ENCODE assay signal across 15 mouse cellular contexts in the genomic region with DNA sequence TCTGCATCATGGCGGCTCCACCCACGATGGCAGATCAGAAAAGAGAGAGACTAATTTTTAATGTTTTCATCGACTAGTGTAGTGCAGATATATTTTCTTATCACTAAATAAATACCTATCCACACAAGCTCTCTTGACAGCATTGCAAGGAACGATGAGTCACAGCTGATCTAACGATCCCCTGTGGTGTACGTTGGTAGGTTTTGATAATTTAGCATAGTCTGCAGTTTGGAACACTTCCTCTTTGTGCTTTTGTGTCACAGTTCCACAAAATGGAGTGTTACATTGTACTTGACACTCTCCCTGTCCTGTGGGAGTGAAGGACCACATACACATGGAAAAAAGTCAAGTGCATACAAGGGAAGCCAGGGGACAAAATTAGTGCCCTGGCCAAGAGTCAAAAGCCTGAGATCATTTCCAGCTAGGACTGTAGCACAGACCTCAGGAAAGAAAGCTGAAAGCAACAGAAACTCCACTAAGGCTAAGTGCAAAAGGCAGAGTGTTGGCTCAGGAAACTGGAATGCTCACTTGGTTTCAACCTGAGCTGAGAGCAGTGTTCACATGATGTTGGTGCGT.
A peak's percentile ranks its signal among the peaks of the same experiment; 100 is the strongest.
DNase-seq lines count a peak whose midpoint lies in the region; ATAC-seq lines count a peak whose summit lies in the region.
"Had no signal": no experiment of that assay in that cellular context is flagged by ENCODE, and none has a peak within 500 bp of the region (broad histone marks: within the 10 kb centered on the region; RNA-seq: fewer than 3 reads in every experiment).

No protein-coding gene starts in this region.

- no peaks in the 10 kb centered on the region for H3K27me3 ChIP-seq in heart, embryonic 15.5 days
- H3K27me3 ChIP-seq in heart, embryonic 12.5 days (replicated peaks), result no peaks in the 10 kb centered on the region
- H3K27me3 ChIP-seq: hindbrain, embryonic 15.5 days; limb, embryonic 12.5 days; liver, embryonic 15.5 days had no signal

- H3K9me3 ChIP-seq in heart, embryonic 15.5 days (replicated peaks), result no peaks in the 10 kb centered on the region
- H3K9me3 ChIP-seq in heart, embryonic 12.5 days (replicated peaks), result no peaks in the 10 kb centered on the region
- H3K9me3 ChIP-seq: hindbrain, embryonic 15.5 days; limb, embryonic 12.5 days; liver, embryonic 15.5 days had no signal

- no peaks in the 10 kb centered on the region for H3K36me3 ChIP-seq in heart, embryonic 15.5 days
- H3K36me3 ChIP-seq in heart, embryonic 12.5 days, result no peaks in the 10 kb centered on the region
- H3K36me3 ChIP-seq: hindbrain, embryonic 15.5 days; limb, embryonic 12.5 days; liver, embryonic 15.5 days had no signal

- H3K4me1 ChIP-seq in heart, embryonic 15.5 days (replicated peaks), result peaks cover 9% of the 10 kb centered on the region
- peaks cover 8% of the 10 kb centered on the region for H3K4me1 ChIP-seq in heart, embryonic 12.5 days (replicated peaks)
- H3K4me1 ChIP-seq: hindbrain, embryonic 15.5 days; limb, embryonic 12.5 days; liver, embryonic 15.5 days had no signal

- 0 out of 2 replicates have a peak overlapping the region, but pooled peaks have one; percentile 16 for H3K27ac ChIP-seq in heart, embryonic 15.5 days
- H3K27ac ChIP-seq in heart, embryonic 12.5 days (ENCODE audit: poor library complexity, severe bottlenecking), result no peak overlapping the region
- H3K27ac ChIP-seq: hindbrain, embryonic 15.5 days; layer of hippocampus, adult 2 months; limb, embryonic 12.5 days; liver, embryonic 15.5 days had no signal

- H3K9ac ChIP-seq in heart, embryonic 15.5 days, result no peak overlapping the region
- no peak overlapping the region for H3K9ac ChIP-seq in heart, embryonic 12.5 days
- H3K9ac ChIP-seq: hindbrain, embryonic 15.5 days; limb, embryonic 12.5 days; liver, embryonic 15.5 days had no signal

- H3K4me2 ChIP-seq in heart, embryonic 15.5 days, result no peak overlapping the region
- no peak overlapping the region for H3K4me2 ChIP-seq in heart, embryonic 12.5 days
- H3K4me2 ChIP-seq: hindbrain, embryonic 15.5 days; limb, embryonic 12.5 days; liver, embryonic 15.5 days had no signal

- 48% methylated on average over 7 of the region's 7 CpGs for WGBS in heart, embryonic 15.5 days
- WGBS in heart, embryonic 12.5 days, result 57% methylated on average over 7 of the region's 7 CpGs

- ATAC-seq in heart, embryonic 15.5 days (replicated peaks; ENCODE audit: insufficient number of reproducible peaks, insufficient read depth, low FRiP score, low read depth), result peak; percentile 60; the same call in 1 of the 2 replicates
- ATAC-seq in heart, embryonic 12.5 days (ENCODE audit: insufficient number of reproducible peaks, low FRiP score), result no peak
- ATAC-seq in common myeloid progenitor, adult 5-6 weeks (replicated peaks; ENCODE audit: low read depth, poor library complexity, severe bottlenecking), result peak; percentile 78
- ATAC-seq: intestine, embryonic 16.5 days had no signal

- peak; percentile 38 for DNase-seq in Muller cell, postnatal 12 days (ENCODE audit: inconsistent ontology term)
- peak; percentile 18 for DNase-seq in lung, postnatal 36 days
- no peak for DNase-seq in right cerebral cortex, postnatal 36 days (ENCODE audit: low spot score in 2 of 2)
- DNase-seq in kidney, adult 11 months, result no peak
- DNase-seq: adrenal gland, postnatal 25 days; cerebellum, postnatal 10 days; gastrocnemius, postnatal 10 days had no signal

- H3K4me3 ChIP-seq in heart, embryonic 15.5 days, result no peak overlapping the region
- no peak overlapping the region for H3K4me3 ChIP-seq in heart, embryonic 12.5 days
- H3K4me3 ChIP-seq: hindbrain, embryonic 15.5 days; layer of hippocampus, adult 2 months; limb, embryonic 12.5 days; liver, embryonic 15.5 days had no signal

Comparison
In these comparisons a context has a peak if more than half of its experiments do, and no peak if none do; other contexts are left out.
1. DNase-seq: peak in Muller cell, postnatal 12 days (single experiment) and lung, postnatal 36 days (single experiment); none in right cerebral cortex, postnatal 36 days (0 of 2) and kidney, adult 11 months (single experiment).